Mouse (Mus musculus) liver, embryonic 14 days (tissue): ENCODE measurements around the gene Pacrg. TPM values are rescaled to one million over a fixed set of nuclear protein-coding genes. Genes with fewer than 3 reads are reported as not detected.

Experiments used
- polyA plus RNA-seq: library from polyadenylated mRNA; depleted of rRNA; stranded (reverse); fragments of >200 nt; gene quantifications from 2 replicates; pipeline ENCODE4 v1.2.3, GENCODE M21; 2012; rRNA removed

The Pacrg gene
- polyA plus RNA-seq: 0.03 TPM in 1 of 2 replicates, not detected in the other

DNA sequence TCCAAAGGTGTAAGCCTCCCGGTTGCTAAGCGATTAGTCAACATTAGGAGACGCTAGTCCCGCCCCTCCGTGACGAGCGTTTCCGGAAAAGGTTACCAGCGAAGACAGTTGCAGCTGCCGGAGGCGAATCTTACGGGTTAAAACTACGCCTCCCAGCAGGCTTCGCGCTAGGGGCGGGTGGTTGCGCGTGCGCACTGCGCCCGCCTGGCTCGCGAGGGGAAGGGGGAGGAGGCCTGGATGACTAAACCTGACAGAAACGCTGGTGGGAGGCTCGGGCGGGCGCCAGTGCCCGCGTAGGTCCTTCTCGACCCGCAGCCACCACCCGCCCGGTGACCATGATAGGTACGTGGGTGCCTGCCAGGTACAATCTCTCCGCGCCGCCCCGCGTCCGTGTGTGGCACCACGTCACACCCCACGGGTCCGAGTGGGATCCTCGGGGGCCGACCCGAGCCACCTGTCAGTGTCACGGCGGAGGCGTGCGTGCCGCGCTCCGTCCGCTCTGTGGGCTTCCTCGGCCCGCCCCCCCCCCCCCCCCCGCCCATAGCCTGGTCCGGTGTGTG, at the start of gene Pacrg, which contains the start of gene Prkn:
Gene Pacrg, minus strand, starts transcription at position 164 of the 560 bp plus-strand sequence.
Gene Prkn, plus strand, starts transcription at position 237 of the 560 bp plus-strand sequence.

Other genes with a start within 250 kb of the Pacrg start
- gene Prkn, start 73 bp upstream of the Pacrg start, polyA plus RNA-seq: 0.13 and 0.21 TPM in 2 replicates